Mouse (Mus musculus) lung, postnatal 14 days (tissue): ENCODE measurements at regions not wholly inside any gene's neighbourhood (a gene's known extent, or its start where the extent isn't known, plus 50 kb on each side); places are given as distances from the start of the nearest gene placed in this dataset.
"Not testable (repeated sequence)": the region's sequence is repeated elsewhere in the genome, so short reads cannot be mapped to it uniquely, and the experiment has no call there.

ENCODE experiments used
- DNase-seq: peaks from one replicate; pipeline ENCODE4 v3.0.0; 2021

DNA sequence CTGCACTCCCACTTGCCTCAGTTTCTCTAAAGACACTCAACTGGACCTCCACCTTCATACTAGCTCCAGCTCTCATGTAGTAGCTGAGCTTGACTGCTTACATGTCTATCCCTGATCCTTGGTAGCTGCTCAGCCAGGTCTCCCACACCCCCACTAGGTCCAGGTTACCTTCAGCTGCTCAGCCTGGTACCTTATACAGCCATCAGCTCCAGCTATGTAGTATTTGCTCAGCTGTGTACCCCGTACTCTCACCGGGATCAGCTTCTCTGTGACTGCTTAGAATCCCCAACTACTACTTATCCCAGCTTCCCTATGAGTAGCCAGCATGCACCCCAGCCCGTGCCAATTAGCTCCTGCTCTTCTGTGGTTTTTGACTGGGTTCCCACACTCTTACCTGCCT is 148.1 kb downstream of the Tmem121 start:
- DNase-seq: not testable (repeated sequence)

DNA sequence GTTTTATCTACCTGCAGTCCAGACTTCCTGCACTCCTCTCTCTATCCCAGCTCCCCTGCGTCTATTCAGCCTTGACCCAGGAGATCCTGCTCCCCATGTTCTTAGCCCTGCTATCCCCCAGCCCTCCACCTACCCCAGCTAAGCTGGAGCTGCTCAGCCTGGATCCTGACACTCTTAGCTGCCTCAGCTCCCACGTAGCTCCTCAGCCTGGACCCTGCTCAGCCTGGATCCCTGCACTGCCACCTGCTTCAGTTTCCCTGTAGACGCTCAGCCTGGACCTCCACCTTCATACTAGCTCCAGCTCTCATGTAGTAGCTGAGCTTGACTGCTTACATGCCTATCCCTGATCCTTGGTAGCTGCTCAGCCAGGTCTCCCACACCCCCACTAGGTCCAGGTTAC is 151.5 kb downstream of the Tmem121 start:
- DNase-seq: no peak

DNA sequence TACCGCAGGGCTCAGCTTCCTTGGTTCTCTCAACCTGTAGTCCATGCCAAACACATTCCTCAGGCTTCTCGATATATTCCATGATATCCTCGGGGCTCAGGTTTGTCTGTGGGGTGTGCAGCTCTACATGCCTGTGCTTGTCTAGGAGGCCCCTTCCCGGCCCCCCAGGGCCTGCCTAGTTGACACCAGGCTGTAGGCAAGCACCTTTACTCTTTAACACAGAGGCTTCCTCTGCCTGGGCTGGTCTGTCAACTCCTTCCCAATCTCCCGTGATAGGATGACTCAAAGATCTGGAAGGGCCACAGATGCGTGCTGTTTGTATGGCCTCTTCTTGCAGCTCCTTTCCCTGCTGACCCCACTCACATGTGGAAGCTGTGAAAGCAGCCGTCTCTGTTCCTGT is 150.4 kb upstream of the Adam6b start:
- DNase-seq: no peak

DNA sequence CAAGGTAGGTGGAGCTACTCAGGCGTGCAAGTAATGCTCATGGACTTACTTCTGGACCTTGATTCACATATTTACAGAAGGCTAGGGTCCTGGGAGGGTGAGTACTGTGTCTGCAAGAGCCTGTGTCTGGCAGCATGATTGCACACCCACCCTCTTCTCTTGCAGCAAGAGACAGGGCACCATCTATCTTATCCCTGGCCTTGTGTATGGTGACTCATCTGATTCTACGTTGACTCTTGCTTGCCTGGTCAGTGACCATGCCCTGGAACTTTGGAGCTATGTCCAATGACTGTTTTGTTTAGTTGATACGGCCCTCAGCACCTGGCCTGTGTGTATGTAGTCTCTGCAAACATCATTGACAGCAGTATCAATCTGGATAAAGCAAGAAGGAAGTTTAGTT is 148.3 kb upstream of the Adam6b start:
- no peak for DNase-seq

DNA sequence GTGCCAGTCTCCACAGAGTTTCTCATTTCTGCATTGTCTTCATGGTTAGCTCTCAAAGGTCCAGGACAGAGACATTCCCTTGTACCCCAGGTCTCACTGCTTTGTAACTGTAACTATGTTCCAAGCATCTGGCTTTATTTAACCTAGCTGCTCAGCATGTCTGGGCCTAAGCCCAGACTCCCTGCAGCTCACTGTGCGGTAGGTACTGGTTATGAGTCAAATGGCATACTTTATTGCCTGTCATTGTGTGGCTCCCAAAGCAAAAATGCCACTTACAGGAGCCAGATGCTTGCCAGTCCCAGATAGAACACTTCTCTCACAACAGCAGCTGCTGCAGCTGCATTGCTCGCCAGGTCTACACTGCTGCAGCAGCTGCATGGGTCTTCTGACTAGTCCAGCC is 134.2 kb upstream of the Adam6b start:
- no peak for DNase-seq

DNA sequence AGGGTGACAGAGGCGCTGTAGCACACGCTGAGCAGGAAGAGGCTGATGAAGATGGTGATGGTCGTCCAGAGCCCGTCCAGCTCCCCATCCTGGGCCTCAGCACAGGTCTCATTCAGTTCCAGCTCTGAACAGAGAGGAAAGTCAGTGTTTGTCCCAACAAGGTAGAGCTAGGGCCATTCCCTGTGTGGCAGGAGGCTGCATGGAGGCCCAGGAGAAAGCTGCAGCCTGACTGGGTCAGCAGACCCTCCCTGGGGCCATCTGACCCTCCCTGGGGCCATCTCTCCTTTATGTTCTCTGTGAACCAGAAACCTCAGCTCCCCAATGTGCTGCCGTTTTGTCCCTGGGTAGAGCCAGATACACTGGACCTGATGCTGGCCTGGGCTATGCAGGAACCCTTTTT is 131.2 kb upstream of the Adam6b start:
- no peak for DNase-seq

DNA sequence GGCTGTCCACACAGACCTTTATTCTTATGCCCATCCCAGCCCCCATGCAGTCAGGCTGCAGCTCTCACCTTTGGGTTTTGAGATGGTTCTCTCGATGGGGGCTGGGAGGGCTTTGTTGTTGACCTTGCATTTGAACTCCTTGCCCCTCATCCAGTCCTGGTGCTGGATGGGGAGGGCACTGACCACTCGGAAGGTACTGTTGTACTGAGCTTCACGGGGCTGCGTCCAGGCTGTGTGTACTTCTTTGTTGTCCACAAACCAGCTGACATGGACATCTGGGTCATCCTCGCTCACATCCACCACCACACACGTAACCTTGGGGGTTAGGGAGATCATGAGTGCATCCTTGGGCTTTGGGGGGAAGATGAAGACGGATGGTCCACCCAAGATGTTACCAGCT is 129.3 kb upstream of the Adam6b start:
- no peak for DNase-seq

DNA sequence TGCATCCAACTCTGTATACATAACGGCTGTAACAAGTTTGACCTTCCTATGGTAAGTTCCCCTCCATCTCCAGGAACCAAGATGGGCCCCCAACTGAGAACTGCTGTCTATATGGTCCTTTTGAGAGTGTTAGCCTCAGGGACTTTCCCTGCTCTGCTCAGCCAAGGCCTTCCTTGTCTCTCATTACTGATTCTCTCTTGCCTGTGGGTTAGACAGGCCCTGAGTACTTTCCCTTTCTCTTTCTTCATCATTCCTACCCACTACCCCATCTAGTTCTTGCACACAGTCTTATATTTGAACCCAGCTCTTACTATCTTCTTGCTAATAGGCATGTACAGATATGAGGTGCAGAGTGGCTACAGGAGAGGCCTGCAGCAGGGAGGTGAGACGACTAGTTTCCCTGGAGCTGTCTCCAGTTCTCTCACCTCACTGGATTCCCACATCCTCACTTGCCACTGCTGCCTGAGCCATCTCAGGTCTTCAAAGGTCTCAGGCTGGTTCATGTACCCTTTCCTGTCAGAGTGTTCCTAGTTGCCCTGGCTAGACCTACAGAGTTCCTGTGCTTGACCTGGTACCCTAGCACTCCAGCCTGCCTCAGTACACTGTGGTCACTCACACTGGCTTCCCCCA is 126.8 kb upstream of the Adam6b start:
- DNase-seq: no peak

DNA sequence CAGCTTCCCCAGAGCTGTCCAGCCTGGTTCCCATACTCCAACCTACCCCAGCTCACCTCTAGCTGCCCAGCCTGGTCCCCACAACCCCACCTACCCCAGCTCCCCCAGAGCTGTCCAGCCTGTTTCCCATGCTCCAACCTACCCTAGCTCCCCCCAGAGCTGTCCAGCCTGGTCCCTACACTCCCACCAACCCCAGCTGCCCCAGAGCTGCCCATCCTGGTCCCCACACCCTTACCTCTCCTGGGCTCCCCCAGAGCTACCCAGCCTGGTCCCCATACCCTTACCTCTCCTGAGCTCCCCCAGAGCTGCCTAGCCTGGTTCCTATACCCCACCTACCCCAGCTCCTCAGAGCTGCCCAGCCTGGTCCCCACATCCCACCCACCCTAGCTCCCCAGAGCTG is 125.3 kb upstream of the Adam6b start:
- no peak for DNase-seq

DNA sequence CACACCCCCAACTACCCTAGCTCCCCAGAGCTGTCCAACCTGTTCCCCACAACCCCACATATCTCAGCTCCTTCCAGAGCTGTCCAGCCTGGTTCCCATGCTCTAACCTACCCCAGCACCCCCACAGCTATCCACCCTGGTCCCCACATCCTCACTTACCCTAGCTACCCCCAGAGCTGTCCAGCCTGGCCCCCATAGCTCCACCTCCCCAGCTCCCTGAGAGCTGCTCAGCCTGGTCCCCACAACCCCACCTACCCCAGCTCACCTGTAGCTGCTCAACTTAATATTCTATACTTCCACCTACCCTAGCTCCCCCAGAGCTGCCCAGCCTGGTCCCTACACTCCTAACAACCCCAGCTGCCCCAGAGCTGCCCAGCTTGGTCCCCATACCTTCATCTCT is 124.9 kb upstream of the Adam6b start:
- no peak for DNase-seq

DNA sequence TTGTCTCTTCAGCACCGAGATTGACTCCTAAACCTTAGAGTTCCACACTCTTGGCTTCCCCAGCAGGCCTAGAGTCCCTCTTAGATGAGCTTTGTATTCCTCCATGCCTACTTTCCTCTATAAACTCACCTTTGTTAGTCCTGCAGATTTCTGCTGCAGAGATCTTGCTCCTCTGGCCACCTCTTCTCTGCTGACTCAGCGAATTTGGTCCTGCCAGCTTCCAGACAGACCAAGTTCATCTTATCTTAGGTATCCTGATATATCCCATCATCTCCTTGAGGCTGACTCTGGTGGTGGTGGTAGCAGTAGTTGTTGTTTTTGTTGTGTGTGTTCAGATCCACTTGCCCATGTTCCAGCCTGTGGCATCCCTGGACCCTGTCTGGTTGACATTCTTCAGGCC is 123.5 kb upstream of the Adam6b start:
- no peak for DNase-seq

DNA sequence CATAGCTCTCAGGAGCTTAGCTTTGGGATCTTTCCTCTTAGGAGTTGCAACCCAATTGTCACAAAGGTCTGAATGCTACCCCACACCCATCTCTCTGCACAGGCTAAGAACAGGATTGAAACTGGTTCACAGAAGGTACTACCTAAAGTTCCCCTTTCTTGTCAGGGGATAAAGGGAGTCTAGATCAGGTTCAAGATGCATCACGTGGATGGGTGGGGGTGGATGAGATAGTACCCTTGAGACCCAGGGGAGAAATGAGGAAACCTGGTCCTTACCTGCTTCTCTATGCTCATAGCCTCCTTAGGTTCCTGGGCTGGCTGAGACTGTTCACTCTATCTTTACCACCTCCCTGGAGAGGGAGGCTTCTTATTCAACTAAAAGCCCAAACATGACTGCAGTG is 122.9 kb upstream of the Adam6b start:
- DNase-seq: no peak

DNA sequence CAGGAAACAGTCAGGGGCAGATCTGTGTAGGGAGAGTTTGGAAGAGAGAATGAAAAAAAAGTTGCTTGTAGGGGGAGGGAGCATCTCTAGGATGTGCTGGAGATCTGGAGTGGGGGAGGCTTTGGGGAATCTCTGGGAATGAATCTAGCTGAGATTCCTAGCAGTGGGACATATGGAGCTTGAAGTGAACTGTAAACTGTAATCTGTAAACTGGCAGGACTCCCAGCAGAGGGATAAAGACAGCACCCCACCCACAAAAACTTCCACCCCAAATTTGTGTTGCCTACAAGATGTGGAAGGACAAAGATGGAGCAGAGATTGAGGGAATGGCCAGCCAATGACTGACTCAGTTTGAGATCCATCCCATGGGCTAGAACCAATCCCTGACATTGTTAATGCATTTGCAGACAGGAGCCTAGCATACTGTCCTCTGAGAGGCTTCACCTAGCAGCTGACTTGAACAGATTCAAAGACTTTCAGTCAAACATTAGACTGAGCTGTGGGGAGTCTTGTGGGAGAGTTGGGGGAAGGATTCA is 87.7 kb upstream of the Adam6b start:
- DNase-seq: no peak

DNA sequence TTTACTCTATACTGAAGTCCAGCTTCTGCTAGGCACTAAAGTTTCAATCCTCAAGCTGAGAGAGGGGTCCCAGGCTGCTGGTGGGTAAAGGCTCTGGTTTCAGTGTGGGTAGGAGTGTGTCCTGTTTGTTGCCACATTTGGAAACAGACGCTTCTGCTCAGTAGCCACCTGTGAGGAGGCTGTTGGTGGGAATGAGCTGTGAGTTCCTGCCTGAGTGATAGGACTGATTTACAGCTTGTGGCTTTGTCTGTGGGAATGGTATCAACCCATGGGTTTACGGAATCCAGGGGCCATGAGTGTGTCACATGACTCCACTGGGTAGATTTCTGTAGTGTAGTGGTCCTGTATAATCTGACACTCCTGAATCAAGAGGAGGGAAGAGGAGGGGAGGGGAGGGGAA is 86.5 kb upstream of the Adam6b start:
- DNase-seq: no peak

DNA sequence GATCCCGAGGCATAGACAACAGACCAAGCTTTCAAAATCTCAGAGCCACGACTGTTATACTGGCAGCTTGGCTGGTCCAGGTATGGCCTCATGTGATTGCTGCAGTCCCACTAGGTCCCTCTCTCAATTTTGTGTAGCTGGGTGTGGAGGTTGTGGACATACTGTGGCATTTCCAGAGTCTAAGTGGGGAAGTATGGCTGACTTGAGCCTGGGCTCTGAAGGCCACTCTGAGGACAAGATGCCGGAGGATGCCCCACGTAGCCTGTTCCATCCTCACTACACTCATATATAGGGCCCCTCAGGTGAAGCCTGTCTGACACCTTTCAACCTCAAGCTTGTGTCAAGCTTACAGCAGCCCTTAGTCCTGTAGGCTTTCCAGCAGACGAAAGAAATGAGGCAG is 78.2 kb upstream of the Adam6b start:
- DNase-seq: no peak

DNA sequence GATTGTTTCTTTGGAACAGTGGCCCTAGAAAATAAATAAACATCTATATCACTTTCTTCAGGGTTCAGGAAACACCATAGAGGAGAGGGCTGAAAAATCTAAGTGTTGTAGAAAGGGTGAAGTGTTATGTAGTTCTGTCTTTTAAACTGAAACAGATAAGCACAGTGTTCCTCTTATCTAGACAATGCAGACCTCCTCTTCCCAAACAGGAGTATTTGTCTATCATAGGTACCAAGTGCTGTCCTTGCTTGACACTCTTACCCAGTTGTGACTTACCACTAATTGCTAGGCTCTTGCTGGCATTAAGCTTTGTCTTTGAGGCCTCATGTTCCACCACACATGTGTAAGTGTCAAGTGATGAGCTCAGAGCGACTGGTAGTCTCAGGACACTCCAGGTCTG is 75.3 kb upstream of the Adam6b start:
- DNase-seq: no peak

DNA sequence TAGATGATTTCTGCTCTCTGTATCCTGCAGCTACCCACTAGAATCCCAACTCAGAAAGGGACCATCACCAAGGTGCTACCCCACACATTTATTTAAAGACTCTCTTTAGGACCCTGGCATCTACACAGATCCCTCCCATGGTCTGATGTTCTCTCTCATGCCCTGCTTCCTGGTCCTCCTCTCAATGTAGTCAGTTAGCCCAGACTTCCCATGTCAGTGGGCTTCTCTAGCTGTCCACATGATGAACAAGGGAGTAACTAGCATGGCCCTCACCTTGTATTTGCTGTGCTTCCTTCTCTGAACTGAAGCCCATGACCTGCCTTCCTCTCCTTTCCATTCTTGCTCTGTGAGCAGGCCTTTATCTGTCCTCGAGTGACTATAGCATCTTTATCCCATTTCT is 71.8 kb upstream of the Adam6b start:
- DNase-seq: no peak

DNA sequence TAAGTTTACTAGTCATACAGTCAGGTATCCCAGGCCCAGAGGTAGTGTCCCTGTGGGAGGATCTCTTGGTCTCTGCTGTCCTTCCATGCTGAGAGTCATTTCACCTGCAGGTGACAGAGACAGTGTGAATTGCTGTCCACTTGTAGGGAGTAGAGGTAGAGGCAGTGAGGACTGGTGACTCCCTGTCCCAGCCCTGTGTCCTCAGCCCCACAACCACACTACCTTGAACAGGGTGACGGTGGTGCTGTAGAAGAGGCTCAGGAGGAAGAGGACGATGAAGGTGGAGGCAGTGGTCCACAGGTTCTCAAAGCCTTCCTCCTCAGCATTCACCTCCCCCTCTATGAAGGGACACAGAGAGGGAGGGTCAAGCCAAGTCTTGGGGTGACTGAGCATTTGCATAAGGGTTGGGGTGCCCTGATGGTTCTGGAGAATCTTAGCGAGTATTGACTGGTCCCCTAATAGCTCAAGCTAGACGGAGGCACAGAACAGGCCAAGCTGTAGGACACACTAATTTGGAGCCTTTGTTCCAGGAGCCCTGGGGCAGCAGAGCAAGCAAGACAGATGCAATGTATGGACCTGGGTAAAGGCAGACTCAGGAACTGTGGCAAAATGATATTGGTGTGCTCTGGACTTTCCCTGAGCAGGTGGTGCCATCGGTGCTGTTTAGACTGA is 70.4 kb upstream of the Adam6b start:
- no peak for DNase-seq

DNA sequence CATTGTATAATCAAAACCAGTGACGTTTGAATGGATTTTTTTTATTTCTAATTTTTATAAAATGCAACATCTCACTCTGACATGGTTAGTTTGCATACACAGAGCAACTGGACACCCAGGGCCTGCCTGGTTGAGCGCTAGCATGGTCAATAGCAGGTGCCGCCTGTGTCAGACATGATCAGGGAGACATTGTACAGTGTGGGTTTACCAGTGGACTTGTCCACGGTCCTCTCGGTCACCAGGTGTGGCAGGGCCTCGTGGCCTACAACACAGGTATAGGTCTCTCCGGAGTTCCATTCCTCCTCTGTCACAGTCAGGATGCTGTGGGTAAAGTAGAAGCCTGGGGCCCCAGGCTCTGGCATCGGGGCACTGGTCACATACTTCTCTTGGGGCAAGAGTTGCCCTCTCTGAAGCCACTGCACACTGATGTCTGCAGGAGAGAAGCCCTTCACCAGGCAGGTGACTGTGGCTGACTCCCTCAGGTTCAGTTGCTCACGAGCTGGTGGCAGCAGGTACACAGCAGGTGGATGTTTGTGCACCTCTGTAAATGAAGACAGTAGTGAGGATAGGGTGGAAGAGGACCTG is 68.5 kb upstream of the Adam6b start:
- DNase-seq: no peak

DNA sequence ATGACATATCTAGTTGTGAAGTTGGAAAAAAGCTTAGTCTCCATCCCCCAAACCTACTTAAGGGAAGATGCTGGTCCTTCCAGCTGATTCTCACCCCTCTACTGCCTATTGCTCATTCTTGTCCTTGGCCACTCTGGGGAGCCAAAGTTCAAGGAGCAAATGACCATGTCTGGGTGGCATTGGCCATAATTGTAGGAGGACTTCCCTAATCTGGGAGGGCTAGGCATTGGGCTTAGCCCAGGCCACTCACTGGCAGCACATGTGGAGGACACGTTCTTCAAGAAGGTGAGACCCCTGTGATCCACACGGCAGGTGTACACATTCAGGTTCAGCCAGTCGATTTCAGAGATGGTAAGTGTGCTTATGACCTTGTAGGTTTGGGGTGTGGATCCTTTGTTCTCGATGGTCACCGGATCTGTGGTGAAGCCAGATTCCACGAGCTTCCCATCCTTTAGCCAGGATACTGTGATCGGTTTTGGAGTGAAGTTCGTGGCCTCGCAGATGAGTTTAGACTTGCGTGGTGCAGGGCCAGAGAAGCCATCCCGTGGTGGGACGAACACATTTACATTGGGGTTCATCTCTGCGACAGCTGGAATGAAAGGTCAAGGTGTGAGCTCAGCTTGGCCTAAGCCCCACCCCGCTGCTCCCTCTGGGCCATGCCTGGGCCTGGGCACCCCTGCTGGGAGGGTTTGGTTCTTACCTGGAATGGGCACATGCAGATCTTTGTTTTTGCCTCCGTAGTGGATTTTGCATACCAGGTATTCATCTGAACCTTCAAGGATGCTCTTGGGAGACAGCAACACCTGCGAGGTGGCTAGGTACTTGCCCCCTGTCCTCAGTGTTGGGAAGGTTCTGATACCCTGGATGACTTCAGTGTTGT is 67.4 kb upstream of the Adam6b start:
- no peak for DNase-seq

DNA sequence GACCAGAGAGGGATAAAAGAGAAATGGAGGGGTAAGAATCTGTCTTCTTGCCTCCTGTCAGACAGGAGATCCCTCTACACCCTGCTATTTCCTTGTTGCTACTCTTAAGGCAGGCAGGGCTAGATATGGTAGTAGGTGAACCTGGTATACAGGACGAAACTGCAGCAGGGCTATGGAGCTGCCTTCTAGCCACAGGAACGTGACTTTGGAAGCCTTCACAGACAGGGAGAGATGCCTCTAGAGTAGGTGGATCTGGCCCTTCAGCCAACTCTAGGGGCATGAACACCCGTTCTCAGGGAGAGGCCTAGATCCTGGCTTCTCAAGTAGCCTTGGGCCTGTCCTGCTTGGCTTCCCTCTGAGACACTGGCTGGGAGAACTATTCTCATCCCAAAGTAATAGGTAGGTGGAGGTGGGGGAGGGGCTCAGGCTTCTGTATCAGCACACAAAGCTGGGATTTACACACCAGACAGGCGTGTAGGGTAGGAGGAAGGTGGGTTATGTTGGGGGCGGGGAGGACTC is 66.5 kb upstream of the Adam6b start:
- DNase-seq: no peak

DNA sequence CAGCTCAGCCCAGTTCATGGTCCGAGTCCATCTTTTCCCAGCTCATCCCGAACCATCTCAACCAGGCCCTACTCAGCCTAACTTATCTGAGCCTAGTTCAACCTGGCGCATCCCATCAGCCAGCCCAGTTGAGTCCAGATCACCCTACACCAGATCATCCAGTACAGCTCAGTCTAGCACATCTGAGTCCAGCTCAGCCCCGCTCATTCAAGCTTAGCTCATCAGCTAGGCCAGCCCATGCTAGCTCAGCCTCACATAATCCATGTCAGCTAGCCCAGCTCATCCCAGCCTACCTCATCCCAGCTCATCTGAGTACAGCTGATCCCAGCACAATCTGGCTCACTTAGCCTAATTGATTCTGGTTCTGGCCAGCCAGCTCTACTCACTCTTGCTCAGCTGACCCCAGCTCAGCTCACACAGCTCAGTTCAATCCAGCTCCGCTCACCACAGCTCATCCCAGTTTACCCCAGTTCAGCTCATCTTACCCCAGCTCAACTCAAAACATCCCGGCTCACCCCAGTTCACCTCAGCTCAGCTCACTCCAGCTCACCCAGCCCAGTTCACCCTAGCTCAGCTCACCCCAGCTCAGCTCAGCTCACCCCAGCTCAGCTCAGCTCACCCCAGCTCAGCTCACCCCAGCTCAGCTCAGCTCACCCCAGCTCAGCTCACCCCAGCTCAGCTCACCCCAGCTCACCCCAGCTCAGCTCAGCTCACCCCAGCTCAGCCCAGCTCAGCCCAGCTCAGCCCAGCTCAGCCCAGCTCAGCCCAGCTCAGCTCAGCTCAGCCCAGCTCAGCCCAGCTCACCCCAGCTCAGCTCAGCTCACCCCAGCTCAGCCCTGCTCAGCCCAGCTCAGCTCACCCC is 65.3 kb upstream of the Adam6b start:
- DNase-seq: no peak
